Mouse (Mus musculus) cerebellum, adult 11-12 months (tissue): ENCODE results near the gene Sec22c.

Source experiments
- DNase-seq: peaks from one replicate; pipeline ENCODE4 v3.0.0; 2022

Sec22c gene

DNA sequence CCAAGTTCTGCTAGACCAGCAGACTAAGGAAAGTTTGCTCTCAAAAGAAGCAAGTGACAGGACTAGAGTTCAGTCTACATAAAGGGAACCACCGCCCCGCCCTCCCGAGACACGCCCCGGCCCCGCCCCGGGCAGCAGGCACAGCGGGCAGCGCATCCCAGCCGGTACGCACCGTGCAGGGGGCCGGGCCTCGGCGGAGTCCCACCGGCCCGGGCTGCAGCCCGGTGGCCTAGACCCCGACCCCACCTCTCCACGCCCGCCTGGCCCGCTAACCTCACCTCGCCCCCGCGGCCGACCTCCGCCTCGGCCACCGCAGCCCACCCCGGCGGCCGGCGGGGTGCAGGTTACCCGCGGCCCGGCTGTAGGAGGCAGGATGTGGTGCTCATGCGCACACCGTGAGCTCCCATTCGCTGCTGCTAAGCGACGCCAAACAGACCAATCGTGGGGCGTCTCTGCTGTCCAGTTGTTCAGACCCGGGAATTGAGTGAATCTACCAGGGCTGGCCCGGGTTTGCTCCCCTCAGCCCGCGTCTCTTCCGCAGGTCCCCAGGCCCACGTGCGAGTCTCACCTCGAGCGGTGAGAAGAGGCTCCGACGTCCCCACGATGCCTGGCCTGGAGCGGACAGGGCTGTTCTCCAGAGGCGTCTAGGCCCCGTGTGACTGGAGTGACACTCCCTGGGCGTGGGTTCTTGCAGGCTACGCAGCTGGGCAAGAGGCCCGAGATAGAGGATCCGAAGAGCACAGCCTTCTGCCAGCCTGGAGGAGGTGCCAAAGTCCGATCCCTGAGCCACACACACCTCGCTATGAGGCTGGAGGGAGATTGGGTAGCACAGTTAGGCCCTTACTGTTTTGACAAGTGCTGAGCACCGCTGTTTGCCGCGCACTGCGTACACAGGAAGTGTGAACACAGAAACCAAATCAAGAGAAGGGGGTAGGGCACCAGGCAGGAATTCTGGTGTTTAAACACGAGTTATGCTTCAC, at the start of gene Sec22c:
Gene Sec22c (minus strand): TSS at position 845 of the 980 bp plus-strand sequence.
- DNase-seq, result peak; percentile 87

DNA sequence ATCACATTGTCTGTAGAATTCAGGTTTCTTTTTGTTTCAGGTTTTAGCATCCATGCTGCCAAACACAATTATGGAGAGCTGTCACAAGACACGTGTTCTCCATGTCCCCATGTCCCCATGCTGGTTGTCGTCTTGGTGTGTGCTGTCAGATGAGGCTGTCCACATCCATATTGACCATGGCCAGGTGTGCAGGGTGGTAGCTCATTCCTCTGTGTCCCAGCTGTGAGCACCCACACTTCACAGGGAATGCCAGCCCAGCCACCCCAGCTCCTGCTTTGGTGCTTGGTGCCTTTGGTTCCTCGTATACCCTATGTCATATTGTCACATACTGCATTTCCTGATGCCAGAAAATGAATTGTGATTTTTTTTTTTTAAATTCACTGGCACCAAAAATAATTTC, 49.3 kb upstream of the Sec22c start:
- DNase-seq, result no peak

DNA sequence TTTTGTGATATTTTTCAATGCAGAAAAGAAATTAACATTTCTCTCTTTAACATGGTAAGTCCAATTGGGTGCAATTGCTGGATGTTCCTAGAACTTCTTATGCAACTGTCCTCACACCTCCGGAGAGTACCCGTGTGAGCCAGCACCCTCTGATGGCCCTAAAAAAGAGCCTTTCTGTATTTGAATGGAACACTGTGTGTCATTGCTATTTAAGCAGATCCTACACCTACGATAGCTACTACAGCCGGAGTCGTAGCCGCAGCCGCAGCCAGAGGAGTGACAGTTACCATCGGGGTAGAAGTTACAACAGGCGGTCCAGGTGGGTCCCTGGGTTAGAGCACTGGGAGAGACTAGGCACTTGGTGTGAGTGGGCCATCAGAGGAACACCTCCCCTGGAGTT, 47.5 kb upstream of the Sec22c start:
- no peak for DNase-seq

DNA sequence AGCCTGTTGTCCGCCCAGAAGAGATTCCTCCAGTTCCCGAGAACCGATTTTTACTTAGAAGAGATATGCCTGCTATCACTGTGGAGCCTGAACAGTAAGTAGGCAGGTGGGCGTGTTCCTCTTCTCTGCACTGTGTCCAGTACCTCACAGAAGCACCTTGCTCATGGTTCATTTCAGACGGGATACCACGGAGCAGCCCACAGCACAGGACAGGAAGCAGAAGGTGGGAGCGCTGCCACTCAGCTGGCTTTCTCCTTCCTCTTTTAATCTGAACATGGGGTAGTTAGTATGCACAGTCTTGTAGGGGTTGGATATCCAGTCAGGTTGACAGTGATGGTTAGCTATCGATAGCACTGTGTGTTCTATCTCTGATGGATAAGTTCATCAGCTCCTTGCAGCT, 38.8 kb upstream of the Sec22c start:
- DNase-seq, result no peak

DNA sequence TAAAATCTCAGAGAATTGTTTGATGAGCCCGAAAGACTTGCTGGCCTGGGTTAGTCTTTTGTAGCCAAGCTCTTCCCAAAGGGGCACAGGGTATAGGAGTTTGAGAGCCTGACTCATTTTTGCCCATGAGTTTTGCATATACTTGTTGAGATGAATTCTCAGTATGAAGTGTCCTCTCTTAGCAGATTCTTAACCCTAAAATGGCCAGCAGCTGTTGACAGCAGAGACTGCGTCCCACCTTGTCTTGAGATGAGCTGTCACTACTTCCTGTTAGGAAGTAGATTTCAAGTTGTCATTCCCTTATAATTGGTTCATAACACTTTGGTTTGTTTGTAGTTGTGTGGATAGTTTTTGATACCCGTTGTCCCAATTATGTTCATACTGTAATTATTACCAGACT, 35.9 kb upstream of the Sec22c start:
- DNase-seq, result no peak

DNA sequence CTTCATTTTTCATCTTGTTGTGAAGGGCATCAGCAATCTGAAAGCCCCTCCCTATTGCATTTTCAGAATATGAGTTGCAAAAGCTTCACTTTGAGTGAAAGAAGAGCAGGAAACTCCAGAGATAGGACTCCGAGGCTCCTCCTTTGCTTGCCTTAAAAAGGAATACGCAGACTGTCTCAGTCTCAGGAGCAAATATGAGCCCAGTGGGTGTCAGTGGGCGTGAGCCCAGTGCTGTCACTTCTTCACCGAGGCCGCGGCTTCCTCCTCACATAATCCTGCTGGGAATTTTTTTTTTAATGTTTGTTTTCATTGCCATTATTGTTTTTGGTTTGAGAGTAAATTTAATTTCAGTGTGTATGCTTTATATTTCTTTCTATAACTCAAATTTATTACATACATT, 35.2 kb upstream of the Sec22c start:
- DNase-seq, result no peak

DNA sequence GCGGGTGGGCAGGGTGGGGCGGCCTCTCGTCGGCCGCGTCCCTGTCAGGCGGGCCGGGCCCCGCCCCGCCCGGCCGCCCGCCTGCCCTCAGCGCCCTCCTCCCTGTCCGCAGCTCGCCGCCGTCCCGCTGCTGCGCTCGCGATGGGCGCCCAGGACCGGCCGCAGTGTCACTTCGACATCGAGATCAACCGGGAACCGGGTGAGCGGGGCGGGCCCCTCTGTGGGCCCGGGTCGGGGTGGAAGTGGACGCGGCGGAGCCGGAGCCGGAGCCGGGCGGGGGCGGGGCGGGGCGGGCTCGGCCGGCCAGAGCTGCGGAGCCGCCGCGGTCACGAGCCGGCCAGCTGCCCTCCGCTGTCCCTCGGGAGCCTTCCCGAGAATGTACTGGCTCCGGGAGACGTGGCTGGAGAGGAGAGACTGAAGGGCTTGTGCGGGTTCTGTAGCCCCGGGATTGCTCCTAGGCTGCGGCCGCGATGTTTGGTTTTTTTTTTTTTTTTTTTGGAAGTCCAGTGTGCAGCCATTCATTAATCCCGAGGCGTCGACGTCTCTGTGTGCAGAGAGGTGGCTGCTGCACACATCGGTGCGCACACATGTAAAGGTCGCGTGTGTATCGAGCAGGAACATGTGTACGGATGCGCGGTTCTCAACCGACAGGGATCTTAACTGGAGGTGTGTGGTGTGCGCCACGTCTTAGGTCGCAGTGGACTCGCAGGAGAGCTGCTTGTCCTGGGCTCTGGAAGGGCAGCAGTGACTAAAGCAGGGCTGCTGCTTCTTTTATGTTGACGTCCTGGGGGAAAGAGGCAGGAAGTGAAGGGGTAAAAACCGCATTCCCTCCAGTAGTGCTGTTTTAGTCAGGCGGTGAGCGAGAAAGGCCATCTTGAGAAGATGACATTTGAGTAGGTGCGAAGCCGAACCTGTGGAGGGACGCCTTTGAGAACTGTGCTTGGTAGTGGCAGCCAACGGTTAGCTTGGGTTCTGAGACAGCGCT, 14.3 kb upstream of the Sec22c start:
- peak; percentile 42 for DNase-seq

DNA sequence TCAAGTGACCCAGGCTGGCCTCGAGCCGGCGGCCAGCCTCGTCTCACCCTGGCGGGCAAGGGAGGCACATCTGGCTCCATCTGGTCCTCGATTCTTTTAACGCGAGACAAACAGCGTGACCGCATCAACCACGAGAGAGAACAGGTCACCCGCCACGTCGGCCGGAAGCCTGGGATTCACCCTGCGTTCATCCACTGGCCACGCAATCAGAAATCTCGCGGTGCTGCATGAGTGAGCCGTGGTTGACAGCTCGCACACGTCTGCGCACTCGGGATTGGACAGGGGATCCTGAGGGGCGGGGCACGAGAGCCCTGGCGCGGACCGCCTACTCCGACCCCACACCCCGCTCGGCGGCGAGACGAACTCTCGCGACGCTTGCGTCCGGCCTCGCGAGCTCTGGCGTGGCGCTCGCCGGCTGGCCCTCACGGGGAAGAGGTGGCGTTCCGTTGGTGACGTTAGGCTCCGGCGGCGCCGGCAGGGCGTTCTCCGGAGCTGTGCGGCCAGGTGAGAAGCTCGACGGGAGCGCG, 13.6 kb upstream of the Sec22c start, which contains the start of gene Nktr:
Gene Nktr (plus strand): TSS at position 378 of the 527 bp plus-strand sequence.
- DNase-seq, result peak; percentile 99

DNA sequence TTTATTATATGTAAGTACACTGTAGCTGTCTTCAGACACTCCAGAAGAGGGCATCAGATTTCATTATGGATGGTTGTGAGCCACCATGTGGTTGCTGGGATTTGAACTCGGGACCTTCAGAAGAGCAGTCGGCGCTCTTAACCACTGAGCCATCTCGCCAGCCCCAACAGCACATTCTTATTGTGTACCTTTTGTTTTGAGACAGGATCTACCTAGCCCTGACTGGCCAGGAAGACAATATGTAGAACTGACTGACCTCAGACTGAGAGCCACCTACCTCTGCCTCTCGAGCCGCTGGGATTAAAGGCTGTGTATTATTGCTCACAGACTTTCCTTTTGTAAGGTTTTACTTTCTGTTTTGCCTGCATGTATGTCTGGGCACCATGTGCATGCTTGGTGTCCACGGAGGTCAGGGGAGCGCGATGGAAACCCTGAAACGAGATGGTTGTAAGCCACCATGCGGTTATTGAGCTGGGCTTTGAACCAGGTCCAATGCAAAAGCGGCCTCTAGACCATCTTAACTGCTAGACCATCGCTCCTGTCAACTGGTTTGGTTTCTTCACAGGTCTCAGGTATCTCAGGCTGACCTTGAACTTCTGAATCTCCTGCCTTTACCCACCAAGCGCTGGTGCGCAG, 12.9 kb upstream of the Sec22c start:
- DNase-seq, result peak; percentile 61

DNA sequence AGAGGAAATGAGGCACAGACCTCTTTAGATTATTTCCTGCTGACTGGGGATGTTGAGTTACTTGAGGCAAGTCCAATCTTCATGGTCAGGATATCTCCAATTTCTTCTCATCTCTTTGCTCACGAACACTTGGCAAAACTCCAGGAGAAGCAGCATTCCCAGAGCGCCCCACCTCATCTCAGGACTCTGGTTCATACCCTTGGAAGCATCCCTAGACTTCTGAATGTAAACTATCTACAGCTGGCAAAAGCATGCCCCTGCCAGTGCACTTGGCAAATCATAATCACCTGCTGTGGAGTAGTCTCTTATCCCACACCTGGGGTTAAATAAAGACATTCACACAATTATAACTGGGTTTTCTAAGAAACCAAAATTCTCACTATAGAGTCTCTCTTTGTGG, 11.8 kb upstream of the Sec22c start:
- DNase-seq, result peak; percentile 51

DNA sequence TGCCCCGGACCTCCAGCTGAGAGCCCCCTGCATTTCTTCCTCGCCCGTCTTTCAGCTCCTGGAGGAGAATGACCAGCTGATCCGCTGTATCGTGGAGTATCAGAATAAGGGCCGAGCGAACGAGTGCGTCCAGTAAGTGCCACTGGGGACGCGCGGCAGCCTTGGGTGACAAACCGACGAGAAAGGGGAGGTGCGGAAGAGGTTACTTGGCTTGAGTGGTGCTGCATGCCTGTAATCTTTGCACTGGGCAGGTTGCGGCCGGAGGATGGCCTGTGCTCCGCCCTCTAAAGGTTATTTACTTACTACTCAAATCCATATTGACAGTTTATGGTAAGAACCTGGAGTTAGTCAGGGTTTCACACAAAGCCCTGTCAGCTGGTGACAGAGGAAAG, 5.3 kb upstream of the Sec22c start:
- no peak for DNase-seq

DNA sequence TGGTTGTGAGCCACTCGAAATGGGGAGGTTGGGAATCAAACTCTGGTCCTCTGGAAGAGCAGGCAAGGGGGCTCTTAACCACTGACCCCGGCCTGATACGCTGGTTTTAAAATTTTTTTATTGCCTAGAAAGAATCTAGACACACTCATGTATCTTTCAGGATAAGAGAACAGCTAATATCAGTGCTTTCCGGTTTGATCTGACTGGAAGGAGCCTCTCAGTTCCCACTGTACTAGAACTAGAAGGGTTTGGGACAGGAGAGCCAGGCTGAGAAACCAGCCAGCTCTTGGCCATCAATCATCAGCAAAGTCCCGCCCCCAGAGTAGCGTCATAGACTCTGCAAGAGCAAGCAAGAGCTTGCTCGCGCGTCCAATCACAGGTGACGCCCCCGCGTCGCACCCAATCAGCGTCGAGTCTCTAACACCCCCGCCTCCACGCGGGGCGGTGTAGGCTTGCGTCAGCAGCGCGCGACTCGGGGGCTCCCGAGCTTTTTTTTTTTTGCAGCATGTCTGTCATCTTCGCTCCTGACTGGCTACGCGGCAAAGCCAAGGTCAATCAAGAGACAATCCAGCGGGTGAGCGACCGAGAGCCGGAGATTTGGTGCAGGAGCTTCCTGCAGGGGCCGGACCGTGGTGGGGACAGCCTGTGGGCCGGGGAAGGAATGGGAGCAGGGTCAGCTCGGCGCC, 4.8 kb upstream of the Sec22c start, which contains the start of gene Ss18l2:
Gene Ss18l2 (plus strand): TSS at position 432 of the 686 bp plus-strand sequence.
- DNase-seq, result peak; percentile 98

DNA sequence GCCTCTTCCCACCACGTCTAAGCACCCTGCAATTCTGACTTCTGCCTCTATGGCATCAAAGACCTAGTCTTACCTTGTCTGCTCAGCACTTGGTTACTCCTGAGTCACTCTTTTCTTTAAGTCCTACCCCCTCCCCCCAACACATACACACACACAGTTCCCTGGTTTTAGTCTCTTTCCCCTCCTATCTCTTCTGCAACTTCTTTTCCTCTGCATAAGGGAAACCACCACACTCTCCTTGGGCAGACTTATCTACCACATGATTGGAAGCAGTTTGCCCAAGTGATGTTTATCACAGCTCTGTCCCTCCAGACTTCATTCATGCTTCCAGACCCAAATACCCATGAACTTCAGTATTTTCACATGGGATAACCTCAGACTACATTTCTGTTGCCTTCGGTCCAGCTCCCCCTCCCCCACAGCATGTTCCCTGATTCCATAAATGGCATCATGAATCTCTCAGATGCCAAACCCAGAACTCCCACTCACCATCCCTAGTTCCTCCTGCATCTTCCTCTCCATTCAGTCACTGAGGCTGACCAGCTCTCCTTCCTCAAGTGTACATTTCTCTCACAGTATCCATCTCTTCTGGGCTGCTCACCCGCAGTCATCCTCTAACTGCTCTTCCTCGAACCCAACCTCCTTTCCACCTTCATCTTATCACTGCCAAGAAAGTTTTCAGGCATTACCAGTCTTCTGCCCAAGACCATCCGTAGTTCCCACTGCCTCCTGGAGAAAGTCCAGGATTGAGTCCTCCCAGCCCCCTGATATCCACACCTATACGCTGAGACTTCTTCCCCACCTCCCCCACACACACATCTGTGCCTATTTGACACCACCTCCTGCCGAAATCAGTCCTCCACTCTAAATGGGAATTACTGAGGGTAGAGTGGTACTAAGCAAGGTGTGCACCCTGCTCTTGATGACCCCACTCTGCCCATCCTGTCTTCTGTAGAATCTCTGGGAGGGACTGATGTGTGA, 3.5 kb upstream of the Sec22c start:
- peak; percentile 51 for DNase-seq

DNA sequence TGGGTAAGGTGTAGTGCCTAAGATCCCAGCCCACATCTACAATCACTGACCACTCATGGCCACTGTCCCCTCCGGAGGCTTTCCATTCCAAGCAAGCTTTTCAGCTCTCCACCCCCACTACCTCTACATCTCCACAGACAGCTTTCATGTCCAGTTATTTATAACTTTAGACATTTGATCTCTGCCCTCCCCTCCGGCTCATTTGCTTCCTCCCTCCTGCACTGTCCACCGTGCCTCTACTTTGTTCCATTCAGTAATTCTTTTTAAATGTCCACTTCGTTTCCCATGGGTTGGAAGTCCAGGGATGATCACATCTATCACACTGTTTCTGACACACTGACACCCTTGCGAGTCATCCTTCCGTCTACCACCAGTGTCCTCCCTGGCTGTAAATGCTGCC, 2.5 kb upstream of the Sec22c start:
- DNase-seq, result no peak

DNA sequence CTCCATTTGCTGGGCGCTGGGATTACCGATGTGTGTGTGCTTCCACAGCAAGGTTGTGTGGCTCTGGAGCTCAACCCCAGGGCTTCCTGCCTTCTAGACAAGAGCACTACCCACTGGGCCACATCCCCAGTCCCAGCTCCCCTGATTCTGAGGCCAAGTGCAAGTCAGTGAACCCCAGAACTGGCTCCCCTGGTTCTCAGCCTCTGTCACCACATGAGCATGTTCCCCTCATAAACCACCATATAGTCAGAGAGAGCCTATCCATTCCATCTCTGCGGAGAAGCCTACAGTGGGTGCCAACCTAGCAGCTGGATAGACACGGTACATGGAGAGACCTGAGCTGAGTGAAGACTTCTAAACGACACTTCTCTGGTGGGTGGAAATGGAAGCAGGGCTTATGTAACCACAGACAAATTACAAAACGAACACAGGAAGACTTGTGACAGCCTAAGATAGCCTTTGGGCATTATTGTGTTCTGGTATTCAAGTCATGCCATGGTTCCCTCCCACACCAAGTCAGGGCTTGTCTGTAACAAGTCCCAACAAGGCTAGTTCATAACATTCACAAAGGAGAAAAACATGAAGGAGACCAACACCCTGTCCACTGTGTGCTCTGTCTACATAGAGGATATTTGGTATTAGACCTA, 862 bp upstream of the Sec22c start:
- DNase-seq, result no peak

DNA sequence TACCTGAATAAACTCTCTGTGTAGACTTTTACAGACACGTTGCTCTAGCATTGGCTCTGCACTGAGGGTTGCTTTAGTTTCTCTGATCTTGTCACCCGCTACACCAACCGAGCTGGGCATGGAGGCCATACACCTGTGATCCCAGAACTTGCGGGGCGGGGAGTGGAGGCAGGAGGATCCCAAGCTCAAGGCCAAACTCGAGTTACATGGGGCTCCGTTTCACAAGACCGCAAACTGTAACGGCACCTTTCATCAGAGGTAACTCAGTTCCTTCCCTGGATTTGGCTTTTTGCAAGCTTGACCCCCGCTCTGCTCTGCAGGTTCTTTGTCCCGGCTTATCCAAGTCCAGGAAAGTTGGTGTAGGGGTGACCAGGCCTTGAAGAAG, 1.0 kb downstream of the Sec22c start:
- DNase-seq, result no peak

DNA sequence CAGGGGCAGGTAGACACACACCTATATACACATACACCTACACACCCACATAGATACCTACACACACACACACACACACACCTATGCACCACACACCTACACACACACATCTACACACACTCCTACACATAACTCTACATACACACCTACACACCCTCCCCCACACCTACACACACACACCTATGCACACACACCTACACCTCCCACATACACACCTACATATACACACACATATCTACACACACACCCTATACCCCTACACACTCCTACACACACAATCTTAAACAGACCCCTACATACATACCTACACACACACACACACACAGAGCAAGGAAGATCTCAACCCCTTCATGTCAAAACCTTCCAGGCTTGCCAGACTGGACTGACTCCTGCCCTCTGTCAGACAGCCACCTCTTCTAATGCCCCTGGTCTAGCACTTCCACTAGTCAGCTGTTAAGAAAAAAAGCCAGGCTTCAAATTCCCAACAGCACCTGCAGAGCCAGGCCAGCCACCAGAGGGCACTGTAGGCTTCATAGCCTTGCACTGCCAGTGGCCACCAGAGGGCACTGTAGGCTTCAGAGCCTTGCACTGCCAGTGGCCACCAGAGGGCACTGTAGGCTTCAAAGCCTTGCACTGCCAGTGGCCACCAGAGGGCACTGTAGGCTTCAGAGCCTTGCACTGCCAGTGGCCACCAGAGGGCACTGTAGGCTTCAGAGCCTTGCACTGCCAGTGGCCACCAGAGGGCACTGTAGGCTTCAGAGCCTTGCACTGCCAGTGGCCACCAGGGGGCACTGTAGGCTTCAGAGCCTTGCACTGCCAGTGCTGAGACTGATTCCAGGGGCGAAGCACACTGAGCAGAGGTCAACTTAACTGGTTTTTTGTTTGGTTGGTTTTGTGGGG, 7.9 kb downstream of the Sec22c start:
- DNase-seq, result peak; percentile 46

DNA sequence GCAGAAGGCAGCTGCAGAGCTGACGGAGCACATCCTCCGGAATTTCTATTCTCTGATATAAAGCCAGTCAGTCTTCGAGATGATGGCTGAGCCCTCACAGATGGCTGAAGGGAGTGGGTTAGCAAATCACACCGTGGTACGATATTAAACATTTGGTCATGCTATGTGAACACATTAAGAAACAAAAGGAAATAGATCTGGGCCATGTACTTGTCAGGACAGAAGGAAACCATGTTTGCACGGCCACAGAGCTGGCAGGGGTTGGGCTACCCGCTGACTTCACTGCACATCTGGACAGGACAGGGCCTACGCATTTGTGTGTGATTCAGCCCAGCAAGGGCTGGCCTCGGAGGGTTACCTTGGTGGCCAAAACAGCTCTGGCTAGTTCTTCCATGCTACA, 8.7 kb downstream of the Sec22c start:
- DNase-seq, result no peak

DNA sequence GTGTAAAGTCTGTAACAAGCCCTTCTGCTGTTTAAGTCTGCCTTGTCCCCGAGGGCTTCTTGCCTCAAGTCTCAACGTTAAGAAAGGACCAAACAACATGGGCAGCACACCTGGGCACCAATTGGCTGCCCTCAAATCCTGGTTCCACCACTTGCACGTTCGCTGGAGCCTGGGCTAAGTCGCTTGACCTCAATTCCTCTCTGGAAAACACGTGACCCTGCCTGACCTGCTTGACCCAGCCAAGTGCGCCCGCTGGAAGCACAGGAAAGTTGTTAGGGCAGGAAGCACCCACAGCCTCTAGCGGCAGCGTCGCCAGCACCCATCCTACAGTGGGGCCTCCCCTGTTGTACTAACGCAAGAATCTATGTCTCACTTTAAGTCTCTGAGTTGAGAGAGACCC, 10.6 kb downstream of the Sec22c start:
- DNase-seq, result no peak
